Mouse (Mus musculus): ENCODE data around the gene Galnt13. TPM values are rescaled to one million over a fixed set of nuclear protein-coding genes. Genes with fewer than 3 reads are reported as not detected.

Galnt13 gene
- total and polyA plus RNA-seq, 3 experiments, result not detected

GRCm38 (mm10) chr2:54435380-54435779 is 737 bp upstream of the Galnt13 start:
- no peak overlapping the region for H3K4me3 ChIP-seq (replicated peaks in 1 of 3; ENCODE audit: low read depth in 2 of 3, low read length in 2 of 3, poor library complexity in 1 of 3)

DNA sequence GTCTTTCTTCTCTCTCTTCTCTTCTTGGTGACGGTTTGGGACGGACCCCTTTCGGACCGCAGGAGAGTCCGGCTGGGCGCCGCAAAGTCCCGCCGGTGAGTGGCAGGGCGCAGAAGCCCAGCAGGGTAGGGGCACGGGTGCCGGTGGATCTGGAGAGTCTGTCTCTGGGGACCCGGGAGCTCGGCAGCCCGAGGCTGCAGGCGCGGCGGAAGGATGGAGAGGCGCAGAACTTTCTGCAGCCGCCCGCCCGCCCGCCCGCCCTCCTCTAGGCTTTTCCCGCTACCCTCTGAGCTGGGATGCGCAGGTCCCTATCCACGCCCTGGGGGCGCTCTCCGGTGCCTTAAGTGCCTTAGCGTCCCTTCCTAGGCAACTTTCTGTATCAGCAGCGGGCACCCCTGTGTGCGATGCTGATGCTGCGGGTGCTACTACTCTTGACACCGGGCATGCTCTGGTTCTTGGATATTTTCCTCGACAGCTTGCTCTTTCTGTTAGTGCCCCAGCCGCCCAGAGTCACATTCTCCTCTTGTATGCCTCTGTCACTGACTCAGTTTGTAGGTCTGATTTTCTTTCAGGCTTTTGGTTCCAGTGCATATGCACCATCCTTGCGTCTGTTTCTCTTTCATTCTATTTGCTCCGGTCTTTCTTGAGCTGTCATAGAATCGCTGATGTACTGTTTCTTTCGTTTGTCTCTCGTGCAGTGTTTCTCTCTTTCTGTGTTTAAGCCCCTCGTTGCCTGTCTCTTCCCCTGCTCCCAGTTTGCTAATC is 801 bp downstream of the Galnt13 start:
- Histone ChIP-seq H3K4me3 (replicated peaks in 1 of 3; ENCODE audit: low read depth in 2 of 3, low read length in 2 of 3, poor library complexity in 1 of 3) (no peak overlapping the region), H3K27me3 (replicated peaks) (no peaks in the 10 kb centered on the region), H3K4me1 (ENCODE audit: control insufficient read depth in 1 of 2, insufficient read depth in 2 of 2) (no peaks in the 10 kb centered on the region), H3K27ac (ENCODE audit: insufficient read depth, low read depth) (no peak overlapping the region), H3K36me3 (replicated peaks in 1 of 2; ENCODE audit: control insufficient read depth in 1 of 2, insufficient read depth in 1 of 2, low read length in 1 of 2) (no peaks in the 10 kb centered on the region), H3K9ac (ENCODE audit: insufficient read depth, low read depth) (no peak overlapping the region), H3K9me3 (replicated peaks; ENCODE audit: low read length) (peaks cover 47% of the 10 kb centered on the region), H3K4me2 (ENCODE audit: insufficient read depth, low read depth, poor library complexity, severe bottlenecking) (no peak overlapping the region), H3K79me2 (replicated peaks; ENCODE audit: control insufficient read depth, extremely low read depth, insufficient read depth, poor library complexity, severe bottlenecking) (no peaks in the 10 kb centered on the region)
- no peak for DNase-seq (ENCODE audit: extremely low read depth)
- in situ Hi-C loops (cut with MboI; ENCODE audit: low pct_ligation_motif_present, low pct_unique_long_range_greater_than_20kb, low sequenced_read_pairs), result no loop called here
- dilution Hi-C loops (cut with MboI; ENCODE audit: extremely low pct_ligation_motif_present, extremely low pct_unique_long_range_greater_than_20kb, low sequenced_read_pairs), result no loop called here
- no peak for TF ChIP-seq POLR2AphosphoS2 (IDR thresholded peaks at IDR 0.05; ENCODE audit: low read depth, low read length)
- no peak for TF ChIP-seq MAFK (IDR thresholded peaks at IDR 0.05; ENCODE audit: insufficient replicate concordance, low read length)
- TF ChIP-seq MAZ (IDR thresholded peaks at IDR 0.05; ENCODE audit: low read depth, low read length), result no peak
- TF ChIP-seq MAX (IDR thresholded peaks at IDR 0.05; ENCODE audit: low read length), result no peak
- no peak for TF ChIP-seq JUND (conservative IDR thresholded peaks at IDR 0.05; ENCODE audit: low read depth, low read length)
- no peak for TF ChIP-seq PAX5 (IDR thresholded peaks at IDR 0.05; ENCODE audit: low read length)
- TF ChIP-seq ZMIZ1 (IDR thresholded peaks at IDR 0.05; ENCODE audit: low read depth, low read length), result no peak
- TF ChIP-seq ZNF384 (IDR thresholded peaks at IDR 0.05; ENCODE audit: low read depth, low read length), result no peak
- no peak for TF ChIP-seq UBTF (IDR thresholded peaks at IDR 0.05; ENCODE audit: low read depth, low read length)

More at GRCm38 (mm10) chr2:54435380-54435779, 737 bp upstream of the Galnt13 start:
- in situ Hi-C loops (cut with MboI; ENCODE audit: low pct_ligation_motif_present, low pct_unique_long_range_greater_than_20kb, low sequenced_read_pairs), result no loop called here
- H3K79me2 ChIP-seq (replicated peaks; ENCODE audit: control insufficient read depth, extremely low read depth, insufficient read depth, poor library complexity, severe bottlenecking), result no peaks in the 10 kb centered on the region
- no peak overlapping the region for H3K4me2 ChIP-seq (ENCODE audit: insufficient read depth, low read depth, poor library complexity, severe bottlenecking)
- dilution Hi-C loops (cut with MboI; ENCODE audit: extremely low pct_ligation_motif_present, extremely low pct_unique_long_range_greater_than_20kb, low sequenced_read_pairs), result no loop called here
- no peak overlapping the region for H3K27ac ChIP-seq (ENCODE audit: insufficient read depth, low read depth)
- peaks cover 48% of the 10 kb centered on the region for H3K9me3 ChIP-seq (replicated peaks; ENCODE audit: low read length)
- no peak for DNase-seq (ENCODE audit: extremely low read depth)
- H3K9ac ChIP-seq (ENCODE audit: insufficient read depth, low read depth), result no peak overlapping the region
- H3K4me1 ChIP-seq (ENCODE audit: control insufficient read depth in 1 of 2, insufficient read depth in 2 of 2), result no peaks in the 10 kb centered on the region
- H3K27me3 ChIP-seq (replicated peaks), result no peaks in the 10 kb centered on the region
- no peaks in the 10 kb centered on the region for H3K36me3 ChIP-seq (replicated peaks in 1 of 2; ENCODE audit: control insufficient read depth in 1 of 2, insufficient read depth in 1 of 2, low read length in 1 of 2)
- TF ChIP-seq JUND (conservative IDR thresholded peaks at IDR 0.05; ENCODE audit: low read depth, low read length) (no peak), SMC3 (IDR thresholded peaks at IDR 0.05; ENCODE audit: low read depth, low read length) (no peak), MEF2A (IDR thresholded peaks at IDR 0.05; ENCODE audit: borderline replicate concordance, low read depth, low read length) (no peak), EP300 (IDR thresholded peaks at IDR 0.05; ENCODE audit: low read length) (no peak), ELF1 (IDR thresholded peaks at IDR 0.05; ENCODE audit: low read depth, low read length) (no peak), POLR2A (IDR thresholded peaks at IDR 0.05; ENCODE audit: low read depth, low read length) (no peak), MXI1 (IDR thresholded peaks at IDR 0.05; ENCODE audit: low read depth, low read length) (no peak), PAX5 (IDR thresholded peaks at IDR 0.05; ENCODE audit: low read length) (no peak), IRF4 (IDR thresholded peaks at IDR 0.05; ENCODE audit: low read depth, low read length) (no peak), USF1 (IDR thresholded peaks at IDR 0.05; ENCODE audit: low read depth, low read length) (no peak), TBP (conservative IDR thresholded peaks at IDR 0.05; ENCODE audit: low read depth, low read length) (no peak), USF2 (conservative IDR thresholded peaks at IDR 0.05; ENCODE audit: low read depth, low read length) (no peak), MAX (IDR thresholded peaks at IDR 0.05; ENCODE audit: low read length) (no peak), ZC3H11A (IDR thresholded peaks at IDR 0.05; ENCODE audit: low read depth, low read length) (no peak), SIN3A (IDR thresholded peaks at IDR 0.05; ENCODE audit: low read length) (no peak), RAD21 (IDR thresholded peaks at IDR 0.05; ENCODE audit: low read depth, low read length) (no peak)

Data from CH12.LX (cell line).